Mouse (Mus musculus) small intestine, adult 2 months (tissue): ENCODE data around the gene Bcan. TPM values are rescaled to one million over a fixed set of nuclear protein-coding genes. Genes with fewer than 3 reads are reported as not detected.

Experiments
- H3K27ac ChIP-seq: fragments of 200-500 bp; 2 replicates; pipeline ENCODE4 v1.5.1; 2012; ENCODE audit warnings: low read depth, low read length, control low read depth, inconsistent platforms; ENCODE audit not compliant: insufficient read depth
- H3K27me3 ChIP-seq: fragments of 200-500 bp; 2 replicates; pipeline ENCODE4 v1.6.1; 2012; ENCODE audit warnings: mild to moderate bottlenecking, moderate library complexity, low read length, inconsistent platforms; ENCODE audit not compliant: control insufficient read depth, insufficient read depth
- H3K36me3 ChIP-seq: fragments of 200-500 bp; 2 replicates; pipeline ENCODE4 v1.6.1; 2012; ENCODE audit warnings: mild to moderate bottlenecking, low read length, control low read depth, inconsistent platforms; ENCODE audit not compliant: control insufficient read depth, insufficient read depth
- H3K4me1 ChIP-seq: fragments of 200-500 bp; 2 replicates; pipeline ENCODE4 v1.6.1; 2012; ENCODE audit warnings: low read length, inconsistent platforms, mixed read lengths; ENCODE audit not compliant: control insufficient read depth, insufficient read depth, insufficient read length
- H3K4me3 ChIP-seq: fragments of 200-500 bp; 2 replicates; pipeline ENCODE4 v1.5.1; 2012; ENCODE audit warnings: low read depth, mild to moderate bottlenecking, control low read depth, inconsistent platforms, low read length, moderate library complexity
- CTCF ChIP-seq: fragments of 200-500 bp; IDR thresholded peaks from 2 replicates; pipeline ENCODE4 v1.5.1; 2012; ENCODE audit warnings: low read depth, mild to moderate bottlenecking, control low read depth, inconsistent platforms, low read length, moderate library complexity, mixed read lengths; ENCODE audit not compliant: insufficient replicate concordance, insufficient read length; ENCODE audit errors: extremely low read depth
- POLR2A ChIP-seq: fragments of 200-500 bp; IDR thresholded peaks from 2 replicates; pipeline ENCODE4 v1.6.1; 2012; ENCODE audit warnings: low read depth, mild to moderate bottlenecking, control low read depth, inconsistent platforms, low read length, moderate library complexity
- WGBS: fragments of 180-500 bp; shearing (Covaris S2); methylation state at CpG from one replicate; pipeline ENCODE4 v1.1.7; 2018; 5-methylcytosine and 5-hydroxymethylcytosine counted together
- polyA plus RNA-seq: library from polyadenylated mRNA; depleted of rRNA; stranded (reverse); fragments of >200 nt; gene quantifications from 2 replicates; pipeline ENCODE4 v1.2.3, GENCODE M21; 2012

Gene Bcan
- polyA plus RNA-seq, 1 experiment: 0.04 TPM

GRCm38 (mm10) chr3:87952440-87952839 lies 47.6 kb downstream of the Bcan start:
- H3K4me3 ChIP-seq: no peak overlapping the region

DNA sequence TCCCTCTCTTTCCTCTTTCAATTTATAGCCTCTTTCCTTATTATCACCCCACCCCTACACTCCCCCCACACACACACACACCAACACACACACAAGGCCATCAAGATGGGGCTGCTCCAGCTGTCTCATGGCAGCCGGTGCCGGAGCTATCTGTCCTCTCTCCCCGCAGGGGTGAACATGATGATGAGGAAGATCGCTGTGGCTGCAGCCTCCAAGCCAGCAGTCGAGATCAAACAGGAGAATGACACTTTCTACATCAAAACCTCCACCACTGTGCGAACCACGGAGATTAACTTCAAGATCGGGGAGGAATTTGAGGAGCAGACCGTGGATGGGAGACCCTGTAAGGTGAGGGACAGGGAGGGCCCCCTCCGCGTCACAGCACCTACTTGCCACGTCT lies 48.1 kb downstream of the Bcan start:
- TF ChIP-seq CTCF (no peak), POLR2A (no peak)
- no peak overlapping the region for H3K27ac ChIP-seq
- no peaks in the 10 kb centered on the region for H3K36me3 ChIP-seq
- WGBS: 40% methylated on average over 12 of the region's 12 CpGs
- no peaks in the 10 kb centered on the region for H3K4me1 ChIP-seq
- peaks cover 57% of the 10 kb centered on the region for H3K27me3 ChIP-seq
- H3K4me3 ChIP-seq: no peak overlapping the region

More at GRCm38 (mm10) chr3:87952440-87952839, 47.6 kb downstream of the Bcan start:
- Histone ChIP-seq H3K4me1 (no peaks in the 10 kb centered on the region), H3K36me3 (no peaks in the 10 kb centered on the region), H3K27ac (no peak overlapping the region), H3K27me3 (peaks cover 52% of the 10 kb centered on the region)
- TF ChIP-seq CTCF (no peak), POLR2A (no peak)
- WGBS: 28% methylated on average over 5 of the region's 5 CpGs

DNA sequence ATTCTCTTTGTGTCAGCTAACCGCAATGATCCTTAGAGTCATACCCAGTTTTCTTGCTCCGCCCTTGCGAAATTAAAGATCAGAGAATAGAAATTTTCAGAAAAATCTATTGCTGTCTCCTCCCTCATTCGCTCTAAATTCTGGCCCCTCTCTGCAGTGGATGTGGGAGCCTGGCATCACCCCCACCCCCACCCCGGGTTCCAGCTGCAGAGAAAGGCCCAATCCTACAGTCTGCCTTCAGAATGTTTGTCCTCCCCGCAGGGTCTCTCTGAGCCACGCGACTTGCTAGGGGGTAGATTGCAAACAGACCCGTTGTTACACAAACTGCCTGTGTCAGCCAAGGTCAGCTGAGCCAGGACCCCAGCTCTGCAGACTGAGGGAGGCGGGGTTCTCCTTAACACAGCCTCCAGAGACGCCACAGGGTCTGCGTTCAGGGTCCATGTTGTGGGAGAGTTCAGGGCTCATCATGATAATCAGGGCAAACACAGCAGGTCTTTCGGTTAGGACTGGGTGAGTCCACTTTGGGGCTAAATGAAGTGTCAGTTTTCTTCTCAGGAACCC lies 50.0 kb downstream of the Bcan start:
- H3K27me3 ChIP-seq: peaks cover 65% of the 10 kb centered on the region
- WGBS: 29% methylated on average over 13 of the region's 13 CpGs

GRCm38 (mm10) chr3:87949266-87949954 lies 50.6 kb downstream of the Bcan start:
- H3K36me3 ChIP-seq: no peaks in the 10 kb centered on the region
- TF ChIP-seq CTCF: no peak
- TF ChIP-seq POLR2A: no peak
- 32% methylated on average over 16 of the region's 16 CpGs for WGBS
- no peak overlapping the region for H3K27ac ChIP-seq
- no peaks in the 10 kb centered on the region for H3K4me1 ChIP-seq
- peaks cover 65% of the 10 kb centered on the region for H3K27me3 ChIP-seq
- H3K4me3 ChIP-seq: no peak overlapping the region

More for the DNA sequence above, 50.0 kb downstream of the Bcan start:
- TF ChIP-seq POLR2A (no peak), CTCF (no peak)
- no peak overlapping the region for H3K27ac ChIP-seq
- no peaks in the 10 kb centered on the region for H3K36me3 ChIP-seq
- no peak overlapping the region for H3K4me3 ChIP-seq
- no peaks in the 10 kb centered on the region for H3K4me1 ChIP-seq

- Histone ChIP-seq H3K36me3 (no peaks in the 10 kb centered on the region), H3K27me3 (peaks cover 65% of the 10 kb centered on the region), H3K27ac (no peak within 1 kb of the TSS), H3K4me1 (no peaks in the 10 kb centered on the region), H3K4me3 (peak within 1 kb of the TSS; percentile 18; the same call in 1 of the 2 replicates)
- TF ChIP-seq POLR2A: no peak
- no peak for TF ChIP-seq CTCF
- WGBS: 7% methylated on average over 35 of the region's 35 CpGs
Observed at GRCm38 (mm10) chr3:87948378-87949265, 51.4 kb downstream of the Bcan start, which contains the start of gene Crabp2. TSS of gene Crabp2 (plus strand) at chr3:87948666.

GRCm38 (mm10) chr3:87947811-87948199 lies 52.2 kb downstream of the Bcan start:
- Histone ChIP-seq H3K27ac (no peak overlapping the region), H3K4me1 (no peaks in the 10 kb centered on the region), H3K27me3 (peaks cover 58% of the 10 kb centered on the region), H3K36me3 (no peaks in the 10 kb centered on the region), H3K4me3 (no peak overlapping the region)
- 5% methylated on average over 17 of the region's 17 CpGs for WGBS
- no peak for TF ChIP-seq POLR2A
- TF ChIP-seq CTCF: no peak
